Mouse (Mus musculus) cerebellum, adult 9-11 months (tissue): ENCODE measurements around the gene Hapln4.

Experiments
- DNase-seq: peaks from one replicate; pipeline ENCODE4 v3.0.0; 2022

The Hapln4 gene

GRCm38 (mm10) chr8:70100241-70100640 lies 17.0 kb downstream of the Hapln4 start:
- no peak for DNase-seq

GRCm38 (mm10) chr8:70104506-70104905 lies 21.2 kb downstream of the Hapln4 start:
- DNase-seq, result no peak

- DNase-seq, result no peak
Measured at GRCm38 (mm10) chr8:70104922-70105321, 21.7 kb downstream of the Hapln4 start.

- no peak for DNase-seq
Measured at GRCm38 (mm10) chr8:70110451-70110850, 27.2 kb downstream of the Hapln4 start.

- DNase-seq, result no peak
Measured at GRCm38 (mm10) chr8:70111192-70111795, 28.0 kb downstream of the Hapln4 start.

GRCm38 (mm10) chr8:70112401-70113016 lies 29.3 kb downstream of the Hapln4 start:
- DNase-seq, result no peak

- DNase-seq, result no peak
Measured at GRCm38 (mm10) chr8:70114488-70114887, 31.2 kb downstream of the Hapln4 start.

- no peak for DNase-seq
Measured at GRCm38 (mm10) chr8:70114892-70115291, 31.6 kb downstream of the Hapln4 start.

- no peak for DNase-seq
Measured at GRCm38 (mm10) chr8:70117611-70118010, 34.4 kb downstream of the Hapln4 start.

- DNase-seq, result no peak
Measured at GRCm38 (mm10) chr8:70118726-70119700, 35.8 kb downstream of the Hapln4 start.

GRCm38 (mm10) chr8:70120667-70121066 lies 37.4 kb downstream of the Hapln4 start, which contains the start of gene Ncan:
TSS of gene Ncan (minus strand) at chr8:70120873.
- DNase-seq, result peak; percentile 90

- DNase-seq, result no peak
Measured at GRCm38 (mm10) chr8:70122863-70123262, 39.6 kb downstream of the Hapln4 start.

- no peak for DNase-seq
Measured at GRCm38 (mm10) chr8:70124992-70125391, 41.7 kb downstream of the Hapln4 start.

- DNase-seq, result no peak
Measured at GRCm38 (mm10) chr8:70128435-70128834, 45.2 kb downstream of the Hapln4 start.

GRCm38 (mm10) chr8:70129309-70129952 lies 46.2 kb downstream of the Hapln4 start:
- DNase-seq, result peak; percentile 70

GRCm38 (mm10) chr8:70130066-70130465 lies 46.8 kb downstream of the Hapln4 start:
- no peak for DNase-seq

- DNase-seq, result peak; percentile 84
Measured at GRCm38 (mm10) chr8:70131166-70131883, 48.1 kb downstream of the Hapln4 start, which contains the start of gene Nr2c2ap. TSS of gene Nr2c2ap (plus strand) at chr8:70131333.

- no peak for DNase-seq
Measured at GRCm38 (mm10) chr8:70134086-70134485, 50.8 kb downstream of the Hapln4 start.

- DNase-seq, result no peak
Measured at GRCm38 (mm10) chr8:70134931-70135330, 51.7 kb downstream of the Hapln4 start.

GRCm38 (mm10) chr8:70136591-70136990 lies 53.3 kb downstream of the Hapln4 start:
- no peak for DNase-seq

GRCm38 (mm10) chr8:70137890-70138289 lies 54.6 kb downstream of the Hapln4 start:
- no peak for DNase-seq
